Mouse (Mus musculus) stomach, embryonic 14.5 days (tissue): ENCODE data around the gene Dnaja3. TPM values are rescaled to one million over a fixed set of nuclear protein-coding genes. Genes with fewer than 3 reads are reported as not detected.

ENCODE experiments used
- ATAC-seq: fragments of 200-750 bp; cut with Nextera tagmentation; 2 replicates; pipeline ENCODE4 v1.8.0; 2017; ENCODE audit warnings: low read depth, moderate TSS enrichment; ENCODE audit not compliant: insufficient number of reproducible peaks, insufficient read depth, low FRiP score
- H3K27ac ChIP-seq: fragments of 300-500 bp; sonication (generic); 2 replicates; pipeline ENCODE4 v1.5.1; 2014; ENCODE audit warnings: mild to moderate bottlenecking, low read length, moderate library complexity, mixed read lengths
- H3K27me3 ChIP-seq: fragments of 300-500 bp; sonication (generic); 2 replicates; pipeline ENCODE4 v1.6.1; 2014; ENCODE audit warnings: low read length, control low read depth, mixed read lengths; ENCODE audit not compliant: control insufficient read depth, insufficient read depth
- H3K36me3 ChIP-seq: fragments of 300-500 bp; sonication (generic); 2 replicates; pipeline ENCODE4 v1.6.1; 2014; ENCODE audit warnings: mild to moderate bottlenecking, control low read depth, low read length, moderate library complexity, mixed read lengths; ENCODE audit not compliant: control insufficient read depth, insufficient read depth
- H3K4me1 ChIP-seq: fragments of 300-500 bp; sonication (generic); 2 replicates; pipeline ENCODE4 v1.6.1; 2014; ENCODE audit warnings: low read length, control low read depth, mixed read lengths; ENCODE audit not compliant: control insufficient read depth, insufficient read depth
- H3K4me2 ChIP-seq: fragments of 300-500 bp; sonication (generic); replicated peaks from 2 replicates; pipeline ENCODE4 v1.6.1; 2014; ENCODE audit warnings: low read depth, low read length, control low read depth
- H3K4me3 ChIP-seq: fragments of 300-500 bp; sonication (generic); 2 replicates; pipeline ENCODE4 v1.5.1; 2014; ENCODE audit warnings: low read depth, low read length, control low read depth
- H3K9ac ChIP-seq: fragments of 300-500 bp; sonication (generic); replicated peaks from 2 replicates; pipeline ENCODE4 v1.6.1; 2014; ENCODE audit warnings: low read depth, mild to moderate bottlenecking, control low read depth, low read length, moderate library complexity, mixed read lengths
- H3K9me3 ChIP-seq: fragments of 300-500 bp; sonication (generic); 2 replicates; pipeline ENCODE4 v1.6.1; 2016; ENCODE audit warnings: low read depth, low read length, control low read depth; ENCODE audit not compliant: control insufficient read depth
- WGBS: fragments of 180-500 bp; shearing (Covaris S2); extraction: QIAGEN DNeasy Blood & Tissue Kit; methylation state at CpG from one replicate; pipeline ENCODE4 v1.1.7; 2014; 5-methylcytosine and 5-hydroxymethylcytosine counted together
- polyA plus RNA-seq: library from polyadenylated mRNA; unstranded; fragments of >200 nt; fragmentation: Nextera tagmentation; extraction: Ambion mirVana; gene quantifications from 2 replicates; pipeline ENCODE4 v1.2.1, GENCODE M21; 2014

The Dnaja3 gene
- polyA plus RNA-seq, 1 experiment from 2014 or later, result 57.8 TPM

- Histone ChIP-seq H3K4me2 (peak within 1 kb of the TSS; percentile 56), H3K36me3 (peaks cover 14% of the 10 kb centered on the region), H3K9me3 (no peaks in the 10 kb centered on the region), H3K9ac (peak within 1 kb of the TSS; percentile 65), H3K27ac (peak within 1 kb of the TSS; percentile 56), H3K4me3 (peak within 1 kb of the TSS; percentile 63), H3K27me3 (no peaks in the 10 kb centered on the region), H3K4me1 (no peaks in the 10 kb centered on the region)
- ATAC-seq, result peak; percentile 82
- WGBS, result 12% methylated on average over 32 of the region's 33 CpGs
Measured at GRCm38 (mm10) chr16:4718753-4719518, 79.1 kb downstream of the Dnaja3 start, which contains the start of gene Nmral1. Nmral1 (minus strand) TSS chr16:4719356.

GRCm38 (mm10) chr16:4722128-4722914, 82.5 kb downstream of the Dnaja3 start:
- no peaks in the 10 kb centered on the region for H3K9me3 ChIP-seq
- H3K4me1 ChIP-seq, result no peaks in the 10 kb centered on the region
- no peaks in the 10 kb centered on the region for H3K36me3 ChIP-seq
- no peak overlapping the region for H3K9ac ChIP-seq
- WGBS, result 55% methylated on average over 7 of the region's 7 CpGs
- no peak overlapping the region for H3K4me3 ChIP-seq
- no peak for ATAC-seq
- no peak overlapping the region for H3K4me2 ChIP-seq
- H3K27me3 ChIP-seq, result no peaks in the 10 kb centered on the region
- no peak overlapping the region for H3K27ac ChIP-seq

- Histone ChIP-seq H3K4me2 (no peak overlapping the region), H3K9ac (no peak overlapping the region), H3K4me3 (no peak overlapping the region), H3K27ac (no peak overlapping the region), H3K4me1 (0 out of 2 replicates have a peak, but pooled peaks cover 3% of the 10 kb centered on the region), H3K27me3 (no peaks in the 10 kb centered on the region), H3K36me3 (no peaks in the 10 kb centered on the region), H3K9me3 (no peaks in the 10 kb centered on the region)
- 76% methylated on average over 3 of the region's 3 CpGs for WGBS
- ATAC-seq, result no peak
Measured at GRCm38 (mm10) chr16:4722915-4723209, 83.1 kb downstream of the Dnaja3 start.

GRCm38 (mm10) chr16:4725266-4725665, 85.5 kb downstream of the Dnaja3 start:
- Histone ChIP-seq H3K9ac (no peak overlapping the region), H3K9me3 (no peaks in the 10 kb centered on the region), H3K4me1 (0 out of 2 replicates have a peak, but pooled peaks cover 5% of the 10 kb centered on the region), H3K27me3 (no peaks in the 10 kb centered on the region), H3K27ac (no peak overlapping the region), H3K4me2 (no peak overlapping the region; the same call in 1 of the 2 replicates), H3K4me3 (no peak overlapping the region), H3K36me3 (no peaks in the 10 kb centered on the region)
- 68% methylated on average over 4 of the region's 4 CpGs for WGBS
- no peak for ATAC-seq

GRCm38 (mm10) chr16:4725780-4726527, 86.2 kb downstream of the Dnaja3 start, which contains the start of gene Hmox2:
Hmox2 (plus strand) TSS chr16:4726361.
- 4% methylated on average over 35 of the region's 35 CpGs for WGBS
- Histone ChIP-seq H3K4me3 (peak within 1 kb of the TSS; percentile 90), H3K27me3 (no peaks in the 10 kb centered on the region)

GRCm38 (mm10) chr16:4726528-4727128, 86.8 kb downstream of the Dnaja3 start:
- Histone ChIP-seq H3K4me2 (peak overlapping the region; percentile 65), H3K27ac (peak overlapping the region; percentile 66), H3K36me3 (no peaks in the 10 kb centered on the region), H3K4me3 (peak overlapping the region; percentile 90), H3K27me3 (no peaks in the 10 kb centered on the region), H3K4me1 (0 out of 2 replicates have a peak, but pooled peaks cover 5% of the 10 kb centered on the region), H3K9me3 (no peaks in the 10 kb centered on the region), H3K9ac (peak overlapping the region; percentile 66)
- WGBS, result 1% methylated on average over 40 of the region's 40 CpGs
- peak; percentile 76 for ATAC-seq

More at GRCm38 (mm10) chr16:4725780-4726527, 86.2 kb downstream of the Dnaja3 start, which contains the start of gene Hmox2:
- H3K27ac ChIP-seq, result peak within 1 kb of the TSS; percentile 68
- ATAC-seq, result peak; percentile 97
- no peaks in the 10 kb centered on the region for H3K36me3 ChIP-seq
- H3K9me3 ChIP-seq, result no peaks in the 10 kb centered on the region
- H3K9ac ChIP-seq, result peak within 1 kb of the TSS; percentile 66
- H3K4me2 ChIP-seq, result peak within 1 kb of the TSS; percentile 65
- H3K4me1 ChIP-seq, result 0 out of 2 replicates have a peak, but pooled peaks cover 5% of the 10 kb centered on the region

- no peak for ATAC-seq
- Histone ChIP-seq H3K4me3 (peak overlapping the region; percentile 90), H3K27ac (no peak overlapping the region), H3K27me3 (no peaks in the 10 kb centered on the region), H3K9ac (no peak overlapping the region), H3K9me3 (no peaks in the 10 kb centered on the region), H3K4me1 (0 out of 2 replicates have a peak, but pooled peaks cover 5% of the 10 kb centered on the region), H3K4me2 (peak overlapping the region; percentile 65), H3K36me3 (no peaks in the 10 kb centered on the region)
- WGBS, result 85% methylated on average over 1 of the region's 1 CpGs
Measured at GRCm38 (mm10) chr16:4727526-4727925, 87.7 kb downstream of the Dnaja3 start.
